Mouse (Mus musculus) adrenal gland, adult 18-20 months (tissue): ENCODE data around the gene Gbp4. TPM values are rescaled to one million over a fixed set of nuclear protein-coding genes. Genes with fewer than 3 reads are reported as not detected.

Source experiments
- total RNA-seq, 2 experiments: library from RNA; stranded (reverse); gene quantifications; 1 replicate in 1 of 2; 2 replicates in 1 of 2; pipeline ENCODE4 v1.2.3; 2021

The Gbp4 gene
- total RNA-seq, 2 experiments from 2014 or later, result 6.0 to 10.9 TPM

Other genes starting within 250 kb of the Gbp4 start
- under 1 TPM; 0.53 to 0.93 TPM for gene Abcg3, start 156.9 kb downstream of the Gbp4 start, total RNA-seq
- 1 to 10 TPM; 7.3 to 8.7 TPM for gene Gbp9, start within 50 bp of the Gbp4 start, total RNA-seq
- gene Gbp8, start within 50 bp of the Gbp4 start, total RNA-seq, result 1 to 10 TPM in 1 of 2 experiments, under 1 TPM in 1; 0.43 to 1.4 TPM
- 1 to 10 TPM; 1.3 TPM for gene Gbp10, start 99.9 kb upstream of the Gbp4 start, total RNA-seq
- 1 to 10 TPM in 1 of 2 experiments, not detected in 1; 1.2 TPM for gene Gm43302, start 154.1 kb upstream of the Gbp4 start, total RNA-seq
- gene Gbp6, start 154.1 kb upstream of the Gbp4 start, total RNA-seq, result 10 to 100 TPM; 13.7 to 16.1 TPM